Mouse (Mus musculus) bone marrow macrophage, adult 2 months (primary cell): ENCODE data around the gene Ect2.

Source experiments
- CTCF ChIP-seq: IDR thresholded peaks from 2 replicates; pipeline ENCODE4 v1.5.1; 2012; ENCODE audit warnings: low read depth, mild to moderate bottlenecking, low read length, moderate library complexity
- POLR2A ChIP-seq: IDR thresholded peaks from 2 replicates; pipeline ENCODE4 v1.6.1; 2012; ENCODE audit warnings: mild to moderate bottlenecking, low read depth, low read length, borderline replicate concordance

GRCm38 (mm10) chr3:27063399-27064260 is 90.0 kb downstream of the Ect2 start:
- TF ChIP-seq CTCF: no peak
- no peak for TF ChIP-seq POLR2A
